Mouse (Mus musculus) CH12.LX (cell line): Measurements from ENCODE around the gene Barx1. TPM values are rescaled to one million over a fixed set of nuclear protein-coding genes. Genes with fewer than 3 reads are reported as not detected.

ENCODE experiments used
- DNase-seq: peaks from one replicate; pipeline ENCODE4 v3.0.0-alpha.2; 2013; ENCODE audit errors: extremely low read depth
- H3K27ac ChIP-seq: 2 replicates; pipeline ENCODE4 v1.5.1; 2012; ENCODE audit warnings: low read depth, mild to moderate bottlenecking, control low read depth, moderate library complexity; ENCODE audit not compliant: insufficient read depth
- H3K27me3 ChIP-seq: replicated peaks from 2 replicates; pipeline ENCODE3; 2012; ENCODE audit warnings: inconsistent platforms
- H3K36me3 ChIP-seq, 2 experiments: replicated peaks in 1 of 2; 2 replicates each; pipeline versions ENCODE3 to v1.6.1; 2012; ENCODE audit warnings: inconsistent platforms in 1 of 2, low read length in 1 of 2, mild to moderate bottlenecking in 1 of 2, mixed read lengths in 1 of 2, moderate library complexity in 1 of 2; ENCODE audit not compliant: control insufficient read depth in 1 of 2, insufficient read depth in 1 of 2
- H3K4me1 ChIP-seq, 2 experiments: 2 replicates each; pipeline ENCODE4 v1.6.1; 2012; ENCODE audit warnings: inconsistent platforms in 1 of 2, moderate library complexity in 1 of 2; ENCODE audit not compliant: insufficient read depth in 2 of 2, control insufficient read depth in 1 of 2
- H3K4me2 ChIP-seq: 2 replicates; pipeline ENCODE4 v1.6.1; 2012; ENCODE audit warnings: low read depth, mild to moderate bottlenecking, control low read depth; ENCODE audit not compliant: poor library complexity, insufficient read depth, severe bottlenecking
- H3K4me3 ChIP-seq, 3 experiments: fragments of 150-350 bp in 1 of 3; sonication (generic) in 1 of 3; replicated peaks in 1 of 3; 2 replicates each; pipeline versions ENCODE3 to v1.5.1; 2011 to 2012; ENCODE audit warnings: low read depth in 2 of 3, low read length in 2 of 3, mild to moderate bottlenecking in 2 of 3, moderate library complexity in 2 of 3, control low read depth in 1 of 3, improper control_type of control experiment in 1 of 3, inconsistent platforms in 1 of 3, mixed read lengths in 1 of 3; ENCODE audit not compliant: poor library complexity in 1 of 3
- H3K79me2 ChIP-seq: replicated peaks from 2 replicates; pipeline ENCODE4 v1.6.1; 2012; ENCODE audit warnings: mild to moderate bottlenecking, moderate library complexity; ENCODE audit not compliant: control insufficient read depth, poor library complexity, insufficient read depth, severe bottlenecking; ENCODE audit errors: extremely low read depth
- H3K9ac ChIP-seq: 2 replicates; pipeline ENCODE4 v1.6.1; 2012; ENCODE audit warnings: low read depth, mild to moderate bottlenecking, control low read depth, moderate library complexity; ENCODE audit not compliant: insufficient read depth
- H3K9me3 ChIP-seq: replicated peaks from 2 replicates; pipeline ENCODE3; 2012; ENCODE audit warnings: low read length, inconsistent platforms, mixed read lengths
- BHLHE40 ChIP-seq: IDR thresholded peaks from 2 replicates; pipeline ENCODE4 v1.6.1; 2011; ENCODE audit warnings: mild to moderate bottlenecking, low read depth, low read length, improper control_type of control experiment
- ETS1 ChIP-seq: conservative IDR thresholded peaks from 2 replicates; pipeline ENCODE4 v1.6.1; 2012; ENCODE audit warnings: low read depth, mild to moderate bottlenecking, inconsistent platforms, low read length, improper control_type of control experiment, moderate library complexity
- GABPA ChIP-seq: IDR thresholded peaks from 2 replicates; pipeline ENCODE4 v1.6.1; 2012; ENCODE audit warnings: low read depth, low read length, improper control_type of control experiment, inconsistent platforms; ENCODE audit not compliant: insufficient replicate concordance
- HCFC1 ChIP-seq: IDR thresholded peaks from 2 replicates; pipeline ENCODE4 v1.6.1; 2012; ENCODE audit warnings: low read depth, mild to moderate bottlenecking, inconsistent platforms, low read length, improper control_type of control experiment
- IRF4 ChIP-seq: IDR thresholded peaks from 2 replicates; pipeline ENCODE4 v1.6.1; 2014; ENCODE audit warnings: low read depth, mild to moderate bottlenecking, inconsistent platforms, low read length, improper control_type of control experiment
- KAT2A ChIP-seq: IDR thresholded peaks from 2 replicates; pipeline ENCODE4 v1.6.1; 2012; ENCODE audit warnings: low read length, improper control_type of control experiment, inconsistent platforms; ENCODE audit not compliant: insufficient replicate concordance
- MAFK ChIP-seq: IDR thresholded peaks from 2 replicates; pipeline ENCODE4 v1.6.1; 2011; ENCODE audit warnings: low read length, improper control_type of control experiment; ENCODE audit not compliant: insufficient replicate concordance
- MAZ ChIP-seq: IDR thresholded peaks from 2 replicates; pipeline ENCODE4 v1.6.1; 2012; ENCODE audit warnings: low read depth, mild to moderate bottlenecking, inconsistent platforms, low read length, improper control_type of control experiment, moderate library complexity
- MEF2A ChIP-seq: IDR thresholded peaks from 2 replicates; pipeline ENCODE4 v1.6.1; 2014; ENCODE audit warnings: low read depth, mild to moderate bottlenecking, inconsistent platforms, low read length, improper control_type of control experiment, borderline replicate concordance
- MXI1 ChIP-seq: IDR thresholded peaks from 2 replicates; pipeline ENCODE4 v1.6.1; 2011; ENCODE audit warnings: mild to moderate bottlenecking, low read depth, low read length, improper control_type of control experiment
- NELFE ChIP-seq: IDR thresholded peaks from 2 replicates; pipeline ENCODE4 v1.6.1; 2011; ENCODE audit warnings: low read depth, low read length, improper control_type of control experiment
- NRF1 ChIP-seq: IDR thresholded peaks from 2 replicates; pipeline ENCODE4 v1.6.1; 2014; ENCODE audit warnings: low read depth, mild to moderate bottlenecking, inconsistent platforms, low read length, improper control_type of control experiment, moderate library complexity
- PAX5 ChIP-seq: IDR thresholded peaks from 2 replicates; pipeline ENCODE4 v1.6.1; 2012; ENCODE audit warnings: low read length, inconsistent platforms, mixed read lengths
- POLR2A ChIP-seq: IDR thresholded peaks from 2 replicates; pipeline ENCODE4 v1.6.1; 2011; ENCODE audit warnings: low read depth, mild to moderate bottlenecking, improper control_type of control experiment, low read length
- POLR2AphosphoS2 ChIP-seq: IDR thresholded peaks from 2 replicates; pipeline ENCODE4 v1.6.1; 2011; ENCODE audit warnings: low read depth, low read length, improper control_type of control experiment
- RCOR1 ChIP-seq: conservative IDR thresholded peaks from 2 replicates; pipeline ENCODE4 v1.6.1; 2012; ENCODE audit warnings: low read depth, mild to moderate bottlenecking, inconsistent platforms, low read length, improper control_type of control experiment
- SIN3A ChIP-seq: IDR thresholded peaks from 2 replicates; pipeline ENCODE4 v1.6.1; 2012; ENCODE audit warnings: low read length, improper control_type of control experiment, inconsistent platforms
- SMC3 ChIP-seq: IDR thresholded peaks from 2 replicates; pipeline ENCODE4 v1.6.1; 2011; ENCODE audit warnings: low read depth, low read length, improper control_type of control experiment
- TBP ChIP-seq: conservative IDR thresholded peaks from 2 replicates; pipeline ENCODE4 v1.6.1; 2011; ENCODE audit warnings: low read depth, low read length, improper control_type of control experiment
- UBTF ChIP-seq: IDR thresholded peaks from 2 replicates; pipeline ENCODE4 v1.6.1; 2012; ENCODE audit warnings: low read depth, mild to moderate bottlenecking, inconsistent platforms, low read length, improper control_type of control experiment, moderate library complexity
- USF1 ChIP-seq: IDR thresholded peaks from 2 replicates; pipeline ENCODE4 v1.6.1; 2014; ENCODE audit warnings: low read depth, mild to moderate bottlenecking, inconsistent platforms, low read length, improper control_type of control experiment
- USF2 ChIP-seq: conservative IDR thresholded peaks from 2 replicates; pipeline ENCODE4 v1.6.1; 2011; ENCODE audit warnings: low read depth, low read length, improper control_type of control experiment
- ZMIZ1 ChIP-seq: IDR thresholded peaks from 2 replicates; pipeline ENCODE4 v1.6.1; 2012; ENCODE audit warnings: low read depth, mild to moderate bottlenecking, inconsistent platforms, low read length, improper control_type of control experiment
- ZNF384 ChIP-seq: IDR thresholded peaks from 2 replicates; pipeline ENCODE4 v1.6.1; 2012; ENCODE audit warnings: low read depth, low read length, improper control_type of control experiment, inconsistent platforms
- dilution Hi-C: fragments of 300-500 bp; cut with MboI; formaldehyde crosslinking; loops from 2 replicates; pipeline ENCODE4 v1.14.3; 2020; ENCODE audit warnings: low sequenced_read_pairs; ENCODE audit not compliant: extremely low pct_unique_long_range_greater_than_20kb, extremely low pct_ligation_motif_present
- in situ Hi-C: fragments of 300-500 bp; cut with MboI; formaldehyde crosslinking; loops from 3 replicates; pipeline ENCODE4 v1.14.3; 2019; ENCODE audit warnings: low sequenced_read_pairs, low pct_ligation_motif_present, low pct_unique_long_range_greater_than_20kb, mixed read lengths
- polyA plus RNA-seq: library from polyadenylated mRNA; unstranded; fragments of >175 nt; gene quantifications from 2 replicates; pipeline ENCODE4 v1.2.1, GENCODE M21; 2012; ENCODE audit warnings: low read depth; ENCODE audit not compliant: insufficient read length
- total RNA-seq, 2 experiments: library from RNA; depleted of rRNA; stranded (reverse); fragments of 300-350 nt in 1 of 2; fragments of >200 nt in 1 of 2; gene quantifications; 2 replicates each; pipeline ENCODE4 v1.2.3; 2012 to 2014

The Barx1 gene
- total RNA-seq (2012; rRNA removed) (not detected in 2 replicates), total RNA-seq (2014; rRNA removed) (not detected in 2 replicates), polyA plus RNA-seq (not detected in 2 replicates)

- H3K27me3 ChIP-seq, result peaks cover 36% of the 10 kb centered on the region
- in situ Hi-C loops, result loop anchor here (25.0 kb wide), 1 partner anchor 525 kb away; the partner anchor contains the start of gene Ninj1
These were observed at the start of gene Barx1 for GRCm38 (mm10) chr13:48662431-48663143. TSS of gene Barx1 (plus strand) at chr13:48662998.

GRCm38 (mm10) chr13:48614525-48614924 lies 48.3 kb upstream of the Barx1 start:
- H3K9me3 ChIP-seq, result peaks cover 15% of the 10 kb centered on the region
- dilution Hi-C loops, result no loop called here

More at GRCm38 (mm10) chr13:48662431-48663143, at the start of gene Barx1:
- dilution Hi-C loops, result no loop called here
- DNase-seq, result no peak
- no peak for TF ChIP-seq HCFC1
- TF ChIP-seq USF2, result no peak
- no peak for TF ChIP-seq POLR2AphosphoS2
- no peak for TF ChIP-seq KAT2A
- TF ChIP-seq PAX5, result no peak
- no peak for TF ChIP-seq MXI1
- TF ChIP-seq SIN3A, result no peak
- no peak for TF ChIP-seq USF1
- no peak for TF ChIP-seq NRF1
- TF ChIP-seq, all 38 proteins: peak for 0
- H3K27ac ChIP-seq, result no peak within 1 kb of the TSS
- H3K4me3 ChIP-seq, result no peak within 1 kb of the TSS
- no peak within 1 kb of the TSS for H3K4me2 ChIP-seq
- no peaks in the 10 kb centered on the region for H3K36me3 ChIP-seq
- H3K79me2 ChIP-seq, result no peaks in the 10 kb centered on the region
- no peaks in the 10 kb centered on the region for H3K4me1 ChIP-seq
- H3K9me3 ChIP-seq, result peaks cover 34% of the 10 kb centered on the region
- H3K9ac ChIP-seq, result no peak within 1 kb of the TSS

GRCm38 (mm10) chr13:48617774-48618173 lies 45.0 kb upstream of the Barx1 start:
- no peaks in the 10 kb centered on the region for H3K4me1 ChIP-seq
- peaks cover 15% of the 10 kb centered on the region for H3K9me3 ChIP-seq
- no peaks in the 10 kb centered on the region for H3K36me3 ChIP-seq
- H3K9ac ChIP-seq, result no peak overlapping the region
- no peak overlapping the region for H3K4me2 ChIP-seq
- no peak overlapping the region for H3K4me3 ChIP-seq
- TF ChIP-seq MAZ, result no peak
- no peak for TF ChIP-seq PAX5
- TF ChIP-seq ETS1, result no peak
- no peak for TF ChIP-seq SMC3
- no peak for TF ChIP-seq BHLHE40
- no peak for TF ChIP-seq IRF4
- TF ChIP-seq HCFC1, result no peak
- TF ChIP-seq RCOR1, result no peak
- TF ChIP-seq USF1, result no peak
- TF ChIP-seq GABPA, result no peak
- TF ChIP-seq POLR2A, result no peak
- no peak for TF ChIP-seq SIN3A
- no peak for TF ChIP-seq ZNF384
- in situ Hi-C loops (no loop called here), dilution Hi-C loops (no loop called here)
- no peak for DNase-seq
- H3K79me2 ChIP-seq, result no peaks in the 10 kb centered on the region
- H3K27me3 ChIP-seq, result no peaks in the 10 kb centered on the region
- H3K27ac ChIP-seq, result no peak overlapping the region

More at GRCm38 (mm10) chr13:48614525-48614924, 48.3 kb upstream of the Barx1 start:
- no peak overlapping the region for H3K9ac ChIP-seq
- in situ Hi-C loops, result no loop called here
- no peak for DNase-seq
- no peak overlapping the region for H3K4me2 ChIP-seq
- H3K36me3 ChIP-seq, result no peaks in the 10 kb centered on the region
- no peaks in the 10 kb centered on the region for H3K27me3 ChIP-seq
- H3K27ac ChIP-seq, result no peak overlapping the region
- no peak overlapping the region for H3K4me3 ChIP-seq
- H3K4me1 ChIP-seq, result 0 out of 4 replicates have a peak, but pooled peaks cover 0 to 3% of the 10 kb centered on the region in 2 experiments
- no peak for TF ChIP-seq NELFE
- no peak for TF ChIP-seq MAFK
- TF ChIP-seq MEF2A, result no peak
- no peak for TF ChIP-seq UBTF
- no peak for TF ChIP-seq ZMIZ1
- no peak for TF ChIP-seq TBP
- no peak for TF ChIP-seq IRF4
- TF ChIP-seq, all 38 proteins: peak for 0
- no peaks in the 10 kb centered on the region for H3K79me2 ChIP-seq
